Mouse (Mus musculus): ENCODE results near the gene Cfap36.

The Cfap36 gene

GRCm38 (mm10) chr11:29180657-29181056 lies 66.6 kb downstream of the Cfap36 start:
- no peak for DNase-seq (ENCODE audit: low read depth)

DNA sequence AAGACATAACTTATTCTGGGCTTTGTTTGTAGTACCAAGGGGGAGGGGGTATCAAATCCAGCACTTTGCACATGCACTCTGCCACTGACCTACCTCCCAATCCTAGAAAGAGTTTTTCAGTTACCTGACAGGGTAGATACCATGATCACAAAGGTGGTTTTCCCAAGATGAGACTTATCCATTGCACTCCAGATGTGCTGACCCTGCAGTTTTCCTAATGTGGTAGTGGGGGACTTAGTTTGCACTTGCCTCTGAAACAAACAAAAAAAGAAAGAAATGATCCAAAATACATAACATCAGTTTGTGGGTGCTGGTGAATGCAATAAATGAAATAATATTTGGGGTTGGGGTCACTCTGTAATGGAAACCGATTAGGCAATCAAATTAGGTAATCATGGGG lies 67.9 kb downstream of the Cfap36 start:
- no peak for DNase-seq (ENCODE audit: low read depth)

GRCm38 (mm10) chr11:29173706-29174436 lies 73.3 kb downstream of the Cfap36 start:
- no peak for DNase-seq (ENCODE audit: low read depth)

- peak; percentile 45 for DNase-seq (ENCODE audit: low read depth)
These were observed 74.0 kb downstream of the Cfap36 start for GRCm38 (mm10) chr11:29173125-29173631.

GRCm38 (mm10) chr11:29172563-29173124 lies 74.6 kb downstream of the Cfap36 start, which contains the start of gene Ppp4r3b:
Gene Ppp4r3b, plus strand, starts transcription at chr11:29172890.
- DNase-seq (ENCODE audit: low read depth) = peak; percentile 94

GRCm38 (mm10) chr11:29171959-29172391 lies 75.2 kb downstream of the Cfap36 start:
- peak; percentile 59 for DNase-seq (ENCODE audit: low read depth)
